Mouse (Mus musculus): ENCODE data around the gene Klk8. TPM values are rescaled to one million over a fixed set of nuclear protein-coding genes. Genes with fewer than 3 reads are reported as not detected.

The Klk8 gene
- polyA plus RNA-seq, 2 experiments, result 5.0 to 10.0 TPM

DNA sequence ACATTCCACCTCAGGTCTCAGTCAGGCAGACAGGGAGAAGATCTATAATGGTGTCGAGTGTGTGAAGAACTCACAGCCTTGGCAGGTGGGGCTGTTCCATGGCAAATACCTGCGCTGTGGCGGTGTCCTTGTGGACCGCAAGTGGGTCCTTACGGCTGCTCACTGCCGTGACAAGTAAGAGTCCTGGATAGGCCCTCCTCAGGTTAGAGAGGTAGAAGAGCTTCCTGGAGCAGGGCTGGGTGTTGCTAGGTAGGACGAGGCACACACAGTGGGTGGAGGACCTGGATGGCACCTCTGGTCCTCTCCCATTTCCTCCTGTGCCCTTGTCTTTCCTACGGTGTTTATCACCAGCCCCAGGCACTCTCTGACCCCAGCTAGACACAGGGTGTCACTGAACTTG lies 27.7 kb upstream of the Klk8 start:
- H3K4me2 ChIP-seq (ENCODE audit: low read depth), result no peak overlapping the region
- no peak for TF ChIP-seq EP300 (IDR thresholded peaks at IDR 0.05; ENCODE audit: low read depth)
- no peak for TF ChIP-seq CTCF (IDR thresholded peaks at IDR 0.05; ENCODE audit: low read depth)
- H3K27me3 ChIP-seq (ENCODE audit: control insufficient read depth, insufficient read depth, low read length), result no peaks in the 10 kb centered on the region
- no peak overlapping the region for H3K9ac ChIP-seq (replicated peaks)
- H3K4me1 ChIP-seq (replicated peaks; ENCODE audit: control insufficient read depth in 2 of 2, insufficient read depth in 2 of 2, low read length in 1 of 2), result no peaks in the 10 kb centered on the region
- no peaks in the 10 kb centered on the region for H3K36me3 ChIP-seq (replicated peaks; ENCODE audit: control insufficient read depth, insufficient read depth, low read depth)
- H3K27ac ChIP-seq, result no peak overlapping the region
- H3K4me3 ChIP-seq (ENCODE audit: insufficient read depth in 1 of 2, low read depth in 2 of 2, low read length in 2 of 2), result no peak overlapping the region
- ATAC-seq (ENCODE audit: insufficient read depth) (no peak), DNase-seq (ENCODE audit: low read depth in 3 of 3, low spot score in 3 of 3) (no peak)
- whole genome bisulfite sequencing (ENCODE audit: insufficient replicate concordance), result 72% methylated on average over 8 of the region's 8 CpGs
- no peaks in the 10 kb centered on the region for H3K9me3 ChIP-seq (ENCODE audit: control insufficient read depth, low read length)

DNA sequence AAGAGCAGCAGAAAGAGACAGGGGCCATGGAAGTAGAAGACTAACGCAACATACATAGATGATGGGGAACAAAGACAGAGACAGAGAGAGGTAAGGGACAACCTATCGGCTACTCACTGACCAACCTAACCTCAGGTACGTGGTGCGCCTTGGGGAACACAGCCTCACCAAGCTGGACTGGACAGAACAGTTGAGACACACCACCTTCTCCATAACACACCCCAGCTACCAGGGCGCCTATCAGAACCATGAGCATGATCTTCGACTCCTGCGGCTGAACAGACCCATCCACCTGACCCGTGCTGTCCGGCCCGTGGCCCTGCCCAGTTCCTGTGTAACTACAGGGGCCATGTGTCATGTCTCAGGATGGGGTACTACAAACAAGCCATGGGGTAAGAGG lies 26.7 kb upstream of the Klk8 start:
- no peaks in the 10 kb centered on the region for H3K9me3 ChIP-seq (ENCODE audit: control insufficient read depth, low read length)
- ATAC-seq (ENCODE audit: insufficient read depth), result no peak
- WGBS (ENCODE audit: insufficient replicate concordance), result 74% methylated on average over 10 of the region's 10 CpGs
- no peaks in the 10 kb centered on the region for H3K4me1 ChIP-seq (replicated peaks; ENCODE audit: control insufficient read depth in 2 of 2, insufficient read depth in 2 of 2, low read length in 1 of 2)
- H3K9ac ChIP-seq (replicated peaks), result no peak overlapping the region
- no peak for DNase-seq (ENCODE audit: low read depth in 3 of 3, low spot score in 3 of 3)
- no peaks in the 10 kb centered on the region for H3K36me3 ChIP-seq (replicated peaks; ENCODE audit: control insufficient read depth, insufficient read depth, low read depth)
- no peak overlapping the region for H3K4me2 ChIP-seq (ENCODE audit: low read depth)
- no peak for TF ChIP-seq EP300 (IDR thresholded peaks at IDR 0.05; ENCODE audit: low read depth)
- no peak for TF ChIP-seq CTCF (IDR thresholded peaks at IDR 0.05; ENCODE audit: low read depth)
- no peak overlapping the region for H3K4me3 ChIP-seq (ENCODE audit: insufficient read depth in 1 of 2, low read depth in 2 of 2, low read length in 2 of 2)
- no peak overlapping the region for H3K27ac ChIP-seq
- no peaks in the 10 kb centered on the region for H3K27me3 ChIP-seq (ENCODE audit: control insufficient read depth, insufficient read depth, low read length)

DNA sequence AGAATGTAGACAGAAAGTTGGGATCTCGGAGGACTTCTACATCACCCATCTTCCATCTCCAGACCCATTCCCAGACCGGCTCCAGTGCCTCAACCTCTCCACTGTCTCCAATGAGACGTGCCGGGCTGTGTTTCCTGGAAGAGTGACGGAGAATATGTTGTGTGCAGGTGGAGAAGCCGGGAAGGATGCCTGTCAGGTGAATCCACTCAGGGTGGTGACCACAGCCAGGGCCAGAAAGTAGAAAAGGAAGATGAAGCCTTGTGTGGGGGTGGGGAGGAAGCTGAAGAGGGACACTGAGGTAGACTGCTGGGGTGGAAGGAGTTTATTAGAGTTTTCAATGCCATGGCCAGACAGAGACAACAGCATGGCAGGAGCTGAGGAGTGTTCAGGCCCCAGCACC lies 25.5 kb upstream of the Klk8 start:
- H3K4me3 ChIP-seq (ENCODE audit: insufficient read depth in 1 of 2, low read depth in 2 of 2, low read length in 2 of 2), result no peak overlapping the region
- H3K9ac ChIP-seq (replicated peaks), result no peak overlapping the region
- ATAC-seq (ENCODE audit: insufficient read depth), result no peak
- H3K4me2 ChIP-seq (ENCODE audit: low read depth), result no peak overlapping the region
- no peaks in the 10 kb centered on the region for H3K4me1 ChIP-seq (replicated peaks; ENCODE audit: control insufficient read depth in 2 of 2, insufficient read depth in 2 of 2, low read length in 1 of 2)
- H3K36me3 ChIP-seq (replicated peaks; ENCODE audit: control insufficient read depth, insufficient read depth, low read depth), result no peaks in the 10 kb centered on the region
- WGBS (ENCODE audit: insufficient replicate concordance), result 68% methylated on average over 6 of the region's 6 CpGs
- H3K27ac ChIP-seq, result no peak overlapping the region
- TF ChIP-seq EP300 (IDR thresholded peaks at IDR 0.05; ENCODE audit: low read depth) (no peak), CTCF (IDR thresholded peaks at IDR 0.05; ENCODE audit: low read depth) (no peak)
- H3K9me3 ChIP-seq (ENCODE audit: control insufficient read depth, low read length), result no peaks in the 10 kb centered on the region
- H3K27me3 ChIP-seq (ENCODE audit: control insufficient read depth, insufficient read depth, low read length), result no peaks in the 10 kb centered on the region
- no peak for DNase-seq (ENCODE audit: low read depth in 3 of 3, low spot score in 3 of 3)

DNA sequence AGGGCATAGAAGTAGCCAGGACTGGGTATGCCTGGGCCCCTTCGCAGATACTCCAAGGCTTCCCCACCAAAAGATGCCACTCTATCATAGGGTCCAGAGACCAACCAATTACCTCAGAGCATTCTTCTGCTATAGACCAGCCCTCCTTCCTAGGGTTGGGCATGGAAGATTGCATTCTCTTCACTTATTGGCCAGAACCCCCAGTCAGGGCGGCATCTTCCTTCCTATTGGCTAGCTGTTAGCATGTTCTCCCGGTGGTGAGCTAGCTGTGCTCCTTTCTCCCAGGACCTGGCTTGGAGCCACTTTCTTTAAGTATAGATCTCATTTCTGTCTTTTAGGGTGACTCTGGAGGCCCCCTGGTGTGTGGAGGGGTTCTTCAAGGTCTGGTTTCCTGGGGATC lies 24.5 kb upstream of the Klk8 start:
- Histone ChIP-seq H3K36me3 (replicated peaks; ENCODE audit: control insufficient read depth, insufficient read depth, low read depth) (no peaks in the 10 kb centered on the region), H3K27me3 (ENCODE audit: control insufficient read depth, insufficient read depth, low read length) (no peaks in the 10 kb centered on the region), H3K9ac (replicated peaks) (no peak overlapping the region), H3K4me1 (replicated peaks; ENCODE audit: control insufficient read depth in 2 of 2, insufficient read depth in 2 of 2, low read length in 1 of 2) (no peaks in the 10 kb centered on the region), H3K4me2 (ENCODE audit: low read depth) (no peak overlapping the region), H3K9me3 (ENCODE audit: control insufficient read depth, low read length) (no peaks in the 10 kb centered on the region), H3K4me3 (ENCODE audit: insufficient read depth in 1 of 2, low read depth in 2 of 2, low read length in 2 of 2) (no peak overlapping the region), H3K27ac (no peak overlapping the region)
- TF ChIP-seq CTCF (IDR thresholded peaks at IDR 0.05; ENCODE audit: low read depth), result no peak
- TF ChIP-seq EP300 (IDR thresholded peaks at IDR 0.05; ENCODE audit: low read depth), result no peak
- 63% methylated on average over 3 of the region's 3 CpGs for WGBS (ENCODE audit: insufficient replicate concordance)
- no peak for ATAC-seq (ENCODE audit: insufficient read depth)
- DNase-seq (ENCODE audit: low read depth in 3 of 3, low spot score in 3 of 3), result no peak

DNA sequence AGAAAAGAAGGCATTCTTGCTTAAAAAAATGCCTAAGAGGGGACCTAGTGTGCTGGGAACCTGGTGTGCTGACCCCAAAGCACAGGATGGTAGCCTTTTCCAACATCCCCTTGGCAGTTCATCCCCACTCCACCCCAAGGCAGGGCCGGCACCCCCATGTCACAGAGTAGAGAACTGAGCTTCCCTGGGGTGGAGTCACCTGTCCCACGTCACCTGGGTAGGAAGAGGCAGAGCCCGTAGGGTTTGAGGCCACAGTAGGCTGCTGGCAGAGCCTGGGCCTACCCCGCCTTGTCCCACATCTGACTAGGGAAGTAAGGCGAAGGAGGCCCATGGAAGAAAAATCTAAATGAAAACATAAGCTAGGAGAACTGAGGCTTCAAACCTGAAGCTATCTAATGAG lies 23.0 kb upstream of the Klk8 start, which contains the start of gene Klk11:
TSS of gene Klk11 (plus strand) at position 241 of the 400 bp plus-strand sequence.
- Histone ChIP-seq H3K36me3 (replicated peaks; ENCODE audit: control insufficient read depth, insufficient read depth, low read depth) (no peaks in the 10 kb centered on the region), H3K4me2 (ENCODE audit: low read depth) (no peak within 1 kb of the TSS), H3K27me3 (ENCODE audit: control insufficient read depth, insufficient read depth, low read length) (no peaks in the 10 kb centered on the region), H3K4me3 (ENCODE audit: insufficient read depth in 1 of 2, low read depth in 2 of 2, low read length in 2 of 2) (no peak within 1 kb of the TSS), H3K27ac (no peak within 1 kb of the TSS), H3K4me1 (replicated peaks; ENCODE audit: control insufficient read depth in 2 of 2, insufficient read depth in 2 of 2, low read length in 1 of 2) (no peaks in the 10 kb centered on the region), H3K9ac (replicated peaks) (no peak within 1 kb of the TSS), H3K9me3 (ENCODE audit: control insufficient read depth, low read length) (no peaks in the 10 kb centered on the region)
- ATAC-seq (ENCODE audit: insufficient read depth) (no peak), DNase-seq (ENCODE audit: low read depth in 3 of 3, low spot score in 3 of 3) (no peak)
- no peak for TF ChIP-seq CTCF (IDR thresholded peaks at IDR 0.05; ENCODE audit: low read depth)
- no peak for TF ChIP-seq EP300 (IDR thresholded peaks at IDR 0.05; ENCODE audit: low read depth)
- WGBS (ENCODE audit: insufficient replicate concordance), result 62% methylated on average over 5 of the region's 5 CpGs
